Mouse (Mus musculus) adrenal gland, adult 2 months (tissue): ENCODE measurements around the gene B9d1. TPM values are rescaled to one million over a fixed set of nuclear protein-coding genes. Genes with fewer than 3 reads are reported as not detected.

Source experiments
- DNase-seq: peaks from one replicate; pipeline ENCODE4 v3.0.0; 2021
- polyA plus RNA-seq: library from polyadenylated mRNA; depleted of rRNA; stranded (reverse); fragments of >200 nt; gene quantifications from 2 replicates; pipeline ENCODE4 v1.2.3, GENCODE M21; 2012; rRNA removed
- total RNA-seq, 2 experiments: library from RNA; stranded (reverse); gene quantifications; 2 replicates each; pipeline ENCODE4 v1.2.3; 2021

The B9d1 gene
- total and polyA plus RNA-seq, 3 experiments = 16.4 to 21.1 (median 18.1) TPM

DNA sequence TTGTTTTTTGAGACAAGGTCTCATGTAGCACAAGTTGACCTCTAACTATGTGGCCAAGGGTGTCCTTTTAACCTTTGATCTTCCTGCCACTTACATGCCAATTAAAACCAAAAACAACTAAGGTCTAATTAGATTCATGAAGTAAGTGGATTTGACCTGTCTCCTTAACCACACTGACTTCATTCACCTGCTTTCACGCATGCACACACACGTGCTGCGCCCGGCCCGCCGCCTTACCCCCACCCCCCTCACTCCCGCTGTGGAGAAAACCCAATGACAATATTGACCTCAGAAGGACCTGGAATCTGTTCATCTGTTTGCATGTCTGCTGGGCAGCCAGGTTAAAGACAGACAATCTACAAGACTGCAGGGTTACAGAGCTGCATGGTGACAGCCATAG lies 35.7 kb downstream of the B9d1 start:
- no peak for DNase-seq

DNA sequence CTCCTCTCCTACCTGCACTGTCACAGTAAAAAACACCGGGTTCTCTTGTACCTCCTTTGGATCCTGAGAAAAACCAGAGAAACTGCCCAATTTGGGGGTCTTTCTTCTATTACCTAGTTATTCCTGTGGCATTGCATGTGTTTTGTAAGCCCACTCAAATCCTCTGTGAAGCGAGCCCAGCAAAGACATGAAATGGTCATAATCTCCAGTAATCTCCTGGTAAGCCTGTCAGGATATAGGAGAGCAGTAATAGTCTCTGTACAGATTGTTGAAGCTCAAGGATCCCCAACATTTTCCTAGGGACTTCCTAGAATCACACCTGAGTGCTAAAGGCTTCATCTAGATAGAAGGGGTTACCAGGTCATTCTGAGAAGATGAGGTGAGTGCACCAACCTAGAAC lies 36.2 kb downstream of the B9d1 start:
- no peak for DNase-seq

DNA sequence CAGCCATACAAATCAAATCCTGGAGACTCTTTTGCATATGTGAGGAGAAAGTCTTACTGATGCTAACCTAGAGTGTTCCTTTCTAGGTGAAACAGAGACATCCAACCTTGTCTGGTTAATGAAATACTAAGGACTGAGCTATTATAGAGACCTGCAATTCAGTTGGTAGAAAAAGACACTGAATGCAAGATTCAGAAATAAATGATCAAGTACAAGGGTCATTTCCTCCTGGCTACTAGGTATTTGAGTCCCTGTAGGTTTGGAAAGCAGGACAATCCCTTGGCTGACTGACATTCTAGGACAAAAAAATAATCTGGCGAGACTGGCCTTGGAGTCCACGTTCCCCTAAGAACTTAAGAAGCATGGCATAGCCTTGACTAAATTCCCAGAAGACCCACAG lies 40.6 kb downstream of the B9d1 start:
- no peak for DNase-seq

DNA sequence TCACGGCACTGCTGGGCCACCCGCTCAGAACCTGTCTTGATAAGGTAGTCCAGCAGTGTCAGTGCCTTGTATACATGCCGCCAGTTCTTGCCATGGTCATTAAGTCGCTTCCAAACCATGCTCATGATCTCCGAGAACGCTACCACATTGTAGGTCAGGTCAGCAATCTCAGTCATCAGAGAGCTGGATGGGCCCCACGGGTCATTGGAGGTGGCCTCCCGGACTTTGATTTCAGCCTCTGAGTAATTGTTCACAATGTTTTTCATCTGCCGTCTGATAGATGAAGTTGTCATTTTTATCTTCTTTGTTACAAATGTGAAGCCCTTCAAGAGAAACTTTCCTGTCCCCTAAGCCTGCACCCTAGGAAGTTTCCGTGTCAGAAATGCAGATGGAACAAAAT lies 41.5 kb downstream of the B9d1 start:
- DNase-seq = no peak

DNA sequence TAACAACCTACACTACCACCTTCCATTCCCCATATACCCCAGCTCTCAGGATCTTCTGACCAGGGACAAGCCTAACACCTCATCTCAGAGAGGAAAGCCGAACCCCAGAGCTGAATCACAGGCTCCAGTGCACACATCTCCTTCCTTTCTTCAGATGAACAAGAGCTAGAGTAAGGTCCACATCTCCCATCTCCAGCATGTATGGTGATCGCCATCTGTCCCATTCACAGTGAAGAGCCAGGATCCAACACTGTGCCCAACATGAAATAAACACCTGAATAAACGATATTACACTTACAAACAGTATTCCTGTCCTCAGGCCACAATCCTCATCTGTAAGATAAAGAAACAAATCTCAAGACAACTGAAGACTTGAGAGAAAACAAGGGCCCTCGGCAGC lies 42.8 kb downstream of the B9d1 start:
- no peak for DNase-seq

DNA sequence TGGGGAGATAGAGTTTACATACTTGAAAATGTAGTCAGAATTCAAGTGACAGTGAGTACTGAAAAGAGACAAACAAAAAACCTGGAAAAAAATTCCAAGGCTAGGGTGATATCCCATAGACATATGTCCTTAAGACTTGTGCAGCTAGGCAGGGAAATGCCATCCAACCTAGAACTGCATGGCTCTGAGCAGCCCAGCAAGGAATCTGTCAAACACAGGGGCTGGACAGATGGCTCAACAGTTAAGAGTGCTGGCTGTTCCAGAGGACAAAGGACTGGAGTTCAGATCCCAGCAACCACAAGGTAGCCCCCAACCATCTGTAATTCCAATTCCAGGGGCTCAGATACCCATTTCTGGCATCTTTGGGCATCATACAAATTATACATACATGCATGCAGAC lies 45.7 kb downstream of the B9d1 start:
- no peak for DNase-seq

DNA sequence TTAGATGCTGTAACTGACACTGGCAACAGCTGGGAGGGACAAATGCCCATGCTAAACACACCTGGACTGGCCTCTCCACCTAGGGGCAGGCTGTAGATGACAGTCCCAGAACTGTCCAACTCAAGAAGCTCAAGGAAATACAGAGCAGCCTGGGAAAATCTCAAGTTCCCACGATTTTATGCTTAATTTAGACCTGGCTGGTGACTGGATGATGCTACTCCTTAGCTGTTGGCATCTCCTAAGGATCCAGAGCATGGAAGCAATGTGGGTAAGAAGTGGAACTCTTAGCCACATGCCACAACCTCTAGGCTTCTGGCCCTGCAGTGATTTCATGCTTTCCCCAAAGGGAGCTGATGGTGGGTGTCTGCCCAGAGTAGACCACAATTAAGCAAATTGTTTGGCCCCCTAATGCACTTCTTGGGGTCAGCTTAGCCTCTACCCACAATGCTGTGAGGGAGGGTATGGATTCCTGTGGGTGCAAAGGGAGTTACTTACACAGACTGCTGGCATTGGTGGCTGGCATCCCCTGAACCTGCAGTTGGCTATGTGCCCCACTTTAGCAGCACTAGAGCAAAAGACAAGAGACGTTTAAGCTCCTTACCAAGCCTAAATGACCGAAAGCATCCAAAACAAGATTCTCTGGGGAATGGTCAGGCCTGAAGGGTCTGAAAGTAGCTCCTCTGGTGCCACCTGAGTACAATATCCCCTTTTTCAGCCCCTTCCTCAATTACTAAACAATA lies 48.2 kb downstream of the B9d1 start:
- no peak for DNase-seq

DNA sequence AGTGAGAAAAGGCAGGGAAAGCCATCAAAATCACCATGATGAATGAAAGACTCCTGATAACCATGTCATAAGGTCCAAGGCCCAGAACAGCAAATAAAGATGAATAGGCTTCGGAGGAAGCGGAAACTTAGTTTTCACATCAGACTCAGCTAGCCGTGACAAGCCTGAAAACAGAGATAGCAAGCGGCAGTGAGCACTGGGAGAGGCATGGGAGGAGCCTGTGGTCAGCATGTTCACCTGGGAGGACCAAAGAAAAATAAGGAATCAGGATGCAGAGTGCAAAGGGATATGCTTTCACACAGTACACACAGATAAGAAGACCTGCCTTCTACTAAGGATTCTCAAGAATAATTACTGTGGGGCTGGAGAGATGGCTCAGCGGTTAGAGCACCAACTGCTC lies 54.6 kb downstream of the B9d1 start:
- DNase-seq = no peak

DNA sequence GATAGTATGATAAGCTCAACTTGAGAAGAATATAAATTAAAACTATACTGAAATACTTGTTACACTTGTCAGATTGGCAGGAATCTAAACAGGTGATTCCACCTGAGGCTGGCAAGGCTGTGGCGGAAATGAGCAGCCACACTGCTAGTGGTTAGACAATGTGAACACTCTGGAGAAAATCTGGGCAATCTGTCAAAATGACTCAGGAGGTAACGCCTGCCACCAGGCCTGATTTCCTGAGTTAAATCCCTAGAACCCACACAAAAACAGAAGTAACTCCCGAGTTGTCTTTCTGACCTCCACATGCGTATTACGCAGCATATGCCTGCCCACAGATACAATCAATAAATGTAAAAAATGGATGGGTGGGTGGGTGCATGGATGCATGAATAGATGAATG lies 57.5 kb downstream of the B9d1 start:
- peak; percentile 24 for DNase-seq

Other genes with a start within 250 kb of the B9d1 start
- 10 to 100 TPM; 54.0 to 54.3 TPM for gene Aldh3a2, start 237.7 kb upstream of the B9d1 start, total RNA-seq
- 34.7 and 36.6 TPM in 2 replicates for gene Aldh3a2, start 237.7 kb upstream of the B9d1 start, polyA plus RNA-seq
- not detected for gene Slc47a2, start 162.3 kb upstream of the B9d1 start, total RNA-seq
- 0.08 and 0.16 TPM in 2 replicates for gene Slc47a2, start 162.3 kb upstream of the B9d1 start, polyA plus RNA-seq
- 1 to 10 TPM in 1 of 2 experiments, under 1 TPM in 1; 0.79 to 1.4 TPM for gene Slc47a1, start 126.8 kb upstream of the B9d1 start, total RNA-seq
- gene Slc47a1, start 126.8 kb upstream of the B9d1 start, polyA plus RNA-seq = 0.12 and 1.1 TPM in 2 replicates
- 1 to 10 TPM; 1.2 to 2.6 TPM for gene Rnf112, start 51.0 kb upstream of the B9d1 start, total RNA-seq
- gene Rnf112, start 51.0 kb upstream of the B9d1 start, polyA plus RNA-seq = 1.1 and 2.2 TPM in 2 replicates
- 1 to 10 TPM; 5.5 to 6.5 TPM for gene Mfap4, start 19.7 kb upstream of the B9d1 start, total RNA-seq
- gene Mfap4, start 19.7 kb upstream of the B9d1 start, polyA plus RNA-seq = 35.5 and 39.1 TPM in 2 replicates
- gene Mapk7, start 10.7 kb upstream of the B9d1 start, total RNA-seq = 10 to 100 TPM; 14.5 to 15.5 TPM
- 34.5 and 39.5 TPM in 2 replicates for gene Mapk7, start 10.7 kb upstream of the B9d1 start, polyA plus RNA-seq
- 10 to 100 TPM; 20.6 to 29.5 TPM for gene Epn2, start 74.5 kb downstream of the B9d1 start, total RNA-seq
- 18.2 and 18.6 TPM in 2 replicates for gene Epn2, start 74.5 kb downstream of the B9d1 start, polyA plus RNA-seq
- gene Grap, start 148.1 kb downstream of the B9d1 start, total RNA-seq = 10 to 100 TPM in 1 of 2 experiments, 1 to 10 TPM in 1; 5.4 to 10.7 TPM
- gene Grap, start 148.1 kb downstream of the B9d1 start, polyA plus RNA-seq = 10.4 and 12.4 TPM in 2 replicates
- 1 to 10 TPM in 1 of 2 experiments, under 1 TPM in 1; 0.78 to 2.7 TPM for gene Fam83g, start 178.9 kb downstream of the B9d1 start, total RNA-seq
- 1.7 and 2.1 TPM in 2 replicates for gene Fam83g, start 178.9 kb downstream of the B9d1 start, polyA plus RNA-seq
- gene Slc5a10, start 215.7 kb downstream of the B9d1 start, total RNA-seq = under 1 TPM; 0.14 to 0.24 TPM
- 0.07 and 0.10 TPM in 2 replicates for gene Slc5a10, start 215.7 kb downstream of the B9d1 start, polyA plus RNA-seq